Mouse (Mus musculus) heart, postnatal 0 days (tissue): ENCODE data around the gene Cdk14. TPM values are rescaled to one million over a fixed set of nuclear protein-coding genes. Genes with fewer than 3 reads are reported as not detected.
"Not testable (repeated sequence)": the region's sequence is repeated elsewhere in the genome, so short reads cannot be mapped to it uniquely, and the experiment has no call there.

ENCODE experiments used
- ATAC-seq: fragments of 200-750 bp; cut with Nextera tagmentation; 2 replicates; pipeline ENCODE4 v1.8.0; 2017; ENCODE audit warnings: low read depth, moderate number of reproducible peaks, moderate library complexity; ENCODE audit not compliant: insufficient read depth
- DNase-seq: peaks from one replicate; pipeline ENCODE4 v3.0.0-alpha.2; 2016; ENCODE audit warnings: low spot score
- H3K27ac ChIP-seq: fragments of 300-500 bp; sonication (generic); 2 replicates; pipeline ENCODE4 v1.5.1; 2014; ENCODE audit warnings: low read depth, mild to moderate bottlenecking
- H3K27me3 ChIP-seq: fragments of 300-500 bp; sonication (generic); 2 replicates; pipeline ENCODE4 v1.6.1; 2014; ENCODE audit warnings: low read length, mixed read lengths; ENCODE audit not compliant: control insufficient read depth, insufficient read depth
- H3K36me3 ChIP-seq: fragments of 300-500 bp; sonication (generic); replicated peaks from 2 replicates; pipeline ENCODE4 v1.6.1; 2014; ENCODE audit warnings: low read length, mixed read lengths; ENCODE audit not compliant: control insufficient read depth, insufficient read depth
- H3K4me1 ChIP-seq: fragments of 300-500 bp; sonication (generic); 2 replicates; pipeline ENCODE4 v1.6.1; 2014; ENCODE audit warnings: antibody characterized with exemption; ENCODE audit not compliant: control insufficient read depth, insufficient read depth
- H3K4me2 ChIP-seq: fragments of 300-500 bp; sonication (generic); 2 replicates; pipeline ENCODE4 v1.6.1; 2014; ENCODE audit warnings: low read depth, mild to moderate bottlenecking, low read length, moderate library complexity
- H3K4me3 ChIP-seq: fragments of 300-500 bp; sonication (generic); 2 replicates; pipeline ENCODE4 v1.5.1; 2014; ENCODE audit warnings: low read depth, low read length
- H3K9ac ChIP-seq: fragments of 300-500 bp; sonication (generic); replicated peaks from 2 replicates; pipeline ENCODE4 v1.6.1; 2014; ENCODE audit warnings: low read depth, low read length, mixed read lengths
- H3K9me3 ChIP-seq: fragments of 300-500 bp; sonication (generic); replicated peaks from 2 replicates; pipeline ENCODE4 v1.6.1; 2016; ENCODE audit warnings: low read length; ENCODE audit not compliant: control insufficient read depth
- CTCF ChIP-seq: IDR thresholded peaks from 2 replicates; pipeline ENCODE4 v1.5.1; 2016; ENCODE audit warnings: antibody characterized with exemption, control low read depth, low read depth
- EP300 ChIP-seq: IDR thresholded peaks from 2 replicates; pipeline ENCODE4 v1.6.1; 2016; ENCODE audit warnings: antibody characterized with exemption, low read depth
- WGBS: fragments of 180-500 bp; shearing (Covaris S2); extraction: QIAGEN DNeasy Blood & Tissue Kit; methylation state at CpG from one replicate; pipeline ENCODE4 v1.1.7; 2014; 5-methylcytosine and 5-hydroxymethylcytosine counted together
- polyA plus RNA-seq: library from polyadenylated mRNA; unstranded; fragments of >200 nt; fragmentation: Nextera tagmentation; extraction: Ambion mirVana; gene quantifications from 2 replicates; pipeline ENCODE4 v1.2.1, GENCODE M21; 2015
- total RNA-seq: library from RNA; depleted of rRNA; stranded (reverse); fragments of >200 nt; gene quantifications from 2 replicates; pipeline ENCODE4 v1.2.3, GENCODE M21; 2014; ENCODE audit warnings: low replicate concordance

The Cdk14 gene
- total and polyA plus RNA-seq, 2 experiments from 2014 or later: 5.8 to 17.5 TPM

GRCm38 (mm10) chr5:5343267-5343666 lies 76.8 kb downstream of the Cdk14 start:
- Histone ChIP-seq H3K9ac (no peak overlapping the region), H3K27ac (peak overlapping the region; percentile 88), H3K9me3 (0 out of 2 replicates have a peak, but pooled peaks cover under 1% of the 10 kb centered on the region), H3K4me1 (peaks cover 34% of the 10 kb centered on the region), H3K4me2 (no peak overlapping the region), H3K36me3 (no peaks in the 10 kb centered on the region), H3K27me3 (no peaks in the 10 kb centered on the region), H3K4me3 (no peak overlapping the region)
- 17% methylated on average over 2 of the region's 2 CpGs for WGBS
- peak; percentile 75 for ATAC-seq
- DNase-seq: peak; percentile 71
- TF ChIP-seq CTCF (no peak), EP300 (no peak)

- peak overlapping the region; percentile 88 for H3K27ac ChIP-seq
- ATAC-seq: peak; percentile 87
- peak; percentile 95 for DNase-seq
- H3K9ac ChIP-seq: no peak overlapping the region
- peak overlapping the region; percentile 18 for H3K4me3 ChIP-seq
- peak overlapping the region; percentile 38 for H3K4me2 ChIP-seq
- H3K9me3 ChIP-seq: 0 out of 2 replicates have a peak, but pooled peaks cover 4% of the 10 kb centered on the region
- WGBS: 10% methylated on average over 11 of the region's 11 CpGs
- H3K36me3 ChIP-seq: no peaks in the 10 kb centered on the region
- no peak for TF ChIP-seq CTCF
- TF ChIP-seq EP300: peak; percentile 84
- H3K27me3 ChIP-seq: no peaks in the 10 kb centered on the region
- H3K4me1 ChIP-seq: peaks cover 34% of the 10 kb centered on the region
Observed at GRCm38 (mm10) chr5:5342410-5343137, 77.5 kb downstream of the Cdk14 start.

- DNase-seq: peak; percentile 55
- H3K4me2 ChIP-seq: peak overlapping the region; percentile 38; the same call in 1 of the 2 replicates
- ATAC-seq: peak; percentile 73
- H3K4me3 ChIP-seq: no peak overlapping the region
- H3K36me3 ChIP-seq: no peaks in the 10 kb centered on the region
- H3K27me3 ChIP-seq: no peaks in the 10 kb centered on the region
- peak overlapping the region; percentile 88 for H3K27ac ChIP-seq
- no peak overlapping the region for H3K9ac ChIP-seq
- H3K9me3 ChIP-seq: 0 out of 2 replicates have a peak, but pooled peaks cover 4% of the 10 kb centered on the region
- 23% methylated on average over 8 of the region's 8 CpGs for WGBS
- TF ChIP-seq EP300: peak; percentile 52; the same call in 1 of the 2 replicates
- TF ChIP-seq CTCF: no peak
- H3K4me1 ChIP-seq: peaks cover 34% of the 10 kb centered on the region
Observed at GRCm38 (mm10) chr5:5341611-5342010, 78.5 kb downstream of the Cdk14 start.

- ATAC-seq: no peak
- WGBS: 86% methylated on average over 8 of the region's 8 CpGs
- no peak for DNase-seq
Observed at GRCm38 (mm10) chr5:5333916-5334315, 86.2 kb downstream of the Cdk14 start.

GRCm38 (mm10) chr5:5330926-5331460 lies 89.1 kb downstream of the Cdk14 start:
- Histone ChIP-seq H3K4me3 (no peak overlapping the region), H3K9me3 (no peaks in the 10 kb centered on the region), H3K27ac (no peak overlapping the region), H3K27me3 (no peaks in the 10 kb centered on the region), H3K36me3 (no peaks in the 10 kb centered on the region), H3K4me1 (no peaks in the 10 kb centered on the region), H3K4me2 (no peak overlapping the region), H3K9ac (no peak overlapping the region)
- no peak for TF ChIP-seq CTCF
- no peak for TF ChIP-seq EP300
- 59% methylated on average over 10 of the region's 10 CpGs for WGBS
- DNase-seq (no peak), ATAC-seq (no peak)

More at GRCm38 (mm10) chr5:5333916-5334315, 86.2 kb downstream of the Cdk14 start:
- Histone ChIP-seq H3K27me3 (no peaks in the 10 kb centered on the region), H3K36me3 (no peaks in the 10 kb centered on the region), H3K27ac (no peak overlapping the region), H3K4me2 (no peak overlapping the region), H3K9ac (no peak overlapping the region), H3K9me3 (0 out of 2 replicates have a peak, but pooled peaks cover 4% of the 10 kb centered on the region), H3K4me1 (no peaks in the 10 kb centered on the region), H3K4me3 (no peak overlapping the region)
- no peak for TF ChIP-seq EP300
- TF ChIP-seq CTCF: no peak

- WGBS: 97% methylated on average over 2 of the region's 2 CpGs
- not testable (repeated sequence) for H3K4me1 ChIP-seq, H3K9me3 ChIP-seq, ATAC-seq, H3K27me3 ChIP-seq, H3K4me3 ChIP-seq, H3K4me2 ChIP-seq, DNase-seq, H3K36me3 ChIP-seq, H3K9ac ChIP-seq, H3K27ac ChIP-seq
Observed at GRCm38 (mm10) chr5:5329018-5329417, 91.1 kb downstream of the Cdk14 start.
